Mouse (Mus musculus) kidney, embryonic 14.5 days (tissue): Measurements from ENCODE around the gene Plppr1. TPM values are rescaled to one million over a fixed set of nuclear protein-coding genes. Genes with fewer than 3 reads are reported as not detected.
"Not testable (repeated sequence)": the region's sequence is repeated elsewhere in the genome, so short reads cannot be mapped to it uniquely, and the experiment has no call there.

ENCODE experiments used
- ATAC-seq: fragments of 200-750 bp; cut with Nextera tagmentation; 2 replicates; pipeline ENCODE4 v1.8.0; 2017; ENCODE audit warnings: moderate number of reproducible peaks, mild to moderate bottlenecking, moderate TSS enrichment, moderate library complexity; ENCODE audit not compliant: low FRiP score, low TSS enrichment
- H3K27ac ChIP-seq: fragments of 300-500 bp; sonication (generic); 2 replicates; pipeline ENCODE4 v1.5.1; 2014; ENCODE audit warnings: low read depth, mild to moderate bottlenecking, low read length, moderate library complexity, mixed read lengths
- H3K27me3 ChIP-seq: fragments of 300-500 bp; sonication (generic); 2 replicates; pipeline ENCODE4 v1.6.1; 2014; ENCODE audit warnings: mild to moderate bottlenecking, low read length; ENCODE audit not compliant: control insufficient read depth, insufficient read depth
- H3K36me3 ChIP-seq: fragments of 300-500 bp; sonication (generic); 2 replicates; pipeline ENCODE4 v1.6.1; 2014; ENCODE audit warnings: low read length, mixed read lengths; ENCODE audit not compliant: control insufficient read depth, insufficient read depth
- H3K4me1 ChIP-seq: fragments of 300-500 bp; sonication (generic); 2 replicates; pipeline ENCODE4 v1.6.1; 2014; ENCODE audit warnings: low read length, mixed read lengths; ENCODE audit not compliant: control insufficient read depth, insufficient read depth
- H3K4me2 ChIP-seq: fragments of 300-500 bp; sonication (generic); replicated peaks from 2 replicates; pipeline ENCODE4 v1.6.1; 2014; ENCODE audit warnings: low read depth, mild to moderate bottlenecking, low read length
- H3K4me3 ChIP-seq: fragments of 300-500 bp; sonication (generic); 2 replicates; pipeline ENCODE4 v1.5.1; 2014; ENCODE audit warnings: mild to moderate bottlenecking, low read length
- H3K9ac ChIP-seq: fragments of 300-500 bp; sonication (generic); 2 replicates; pipeline ENCODE4 v1.6.1; 2014; ENCODE audit warnings: low read depth, mild to moderate bottlenecking, low read length, moderate library complexity
- H3K9me3 ChIP-seq: fragments of 300-500 bp; sonication (generic); 2 replicates; pipeline ENCODE4 v1.6.1; 2016; ENCODE audit warnings: low read length; ENCODE audit not compliant: control insufficient read depth
- WGBS: fragments of 180-500 bp; shearing (Covaris S2); extraction: QIAGEN DNeasy Blood & Tissue Kit; methylation state at CpG from one replicate; pipeline ENCODE4 v1.1.7; 2014; 5-methylcytosine and 5-hydroxymethylcytosine counted together
- polyA plus RNA-seq: library from polyadenylated mRNA; unstranded; fragments of >200 nt; fragmentation: Nextera tagmentation; extraction: Ambion mirVana; gene quantifications from 2 replicates; pipeline ENCODE4 v1.2.1, GENCODE M21; 2014

Plppr1 gene
- polyA plus RNA-seq, 1 experiment from 2014 or later = 4.5 TPM

DNA sequence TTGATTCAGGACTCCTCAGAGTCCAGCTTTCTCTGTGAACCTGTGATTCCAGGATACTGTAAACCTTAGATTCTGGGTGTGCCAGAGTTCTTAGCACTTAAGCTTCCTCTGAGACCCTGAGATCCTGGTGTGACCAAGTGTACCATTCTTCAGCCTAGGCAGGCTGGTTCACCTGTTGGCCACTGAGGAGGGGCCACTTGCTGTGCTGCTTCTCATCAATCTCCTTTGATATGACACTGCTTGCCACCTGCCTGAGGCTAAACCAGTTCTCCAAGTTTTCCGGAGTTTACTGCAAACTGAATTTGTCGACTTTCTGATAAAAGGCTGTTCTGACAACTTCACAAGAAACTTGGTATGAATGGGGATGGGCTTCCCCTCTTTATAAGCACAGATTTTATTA is 298.0 kb downstream of the Plppr1 start:
- ATAC-seq = no peak
- Histone ChIP-seq H3K36me3 (no peaks in the 10 kb centered on the region), H3K9me3 (peaks cover 4% of the 10 kb centered on the region; the same call in 1 of the 2 replicates), H3K27me3 (no peaks in the 10 kb centered on the region), H3K4me2 (no peak overlapping the region), H3K27ac (no peak overlapping the region), H3K9ac (no peak overlapping the region), H3K4me3 (no peak overlapping the region), H3K4me1 (no peaks in the 10 kb centered on the region)
- 71% methylated on average over 2 of the region's 2 CpGs for WGBS

DNA sequence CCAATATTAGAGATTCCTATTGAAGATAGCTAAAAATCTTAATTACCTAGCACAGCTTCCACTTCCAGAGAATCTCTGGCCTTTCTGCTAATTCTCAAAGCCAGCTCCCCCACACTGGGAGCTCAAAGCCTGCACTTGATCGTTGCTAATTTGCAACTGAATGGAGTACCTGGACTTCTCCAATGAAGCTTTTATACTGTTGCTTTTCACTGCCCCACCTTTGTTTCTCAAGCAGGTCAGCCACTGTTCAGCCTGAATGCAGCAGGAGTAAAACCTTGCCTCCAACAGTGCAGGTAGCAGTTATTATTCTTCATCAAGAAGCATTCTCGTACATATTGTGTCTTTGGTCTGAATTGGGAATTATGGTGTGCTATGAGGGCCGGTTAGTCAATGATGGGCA is 309.0 kb downstream of the Plppr1 start:
- not testable (repeated sequence) for H3K36me3 ChIP-seq, H3K4me3 ChIP-seq, ATAC-seq, H3K27me3 ChIP-seq, H3K27ac ChIP-seq, H3K9ac ChIP-seq, H3K4me2 ChIP-seq, H3K4me1 ChIP-seq
- peaks cover 11% of the 10 kb centered on the region; the same call in 1 of the 2 replicates for H3K9me3 ChIP-seq
- WGBS = 92% methylated on average over 3 of the region's 3 CpGs

- H3K36me3 ChIP-seq, H3K9me3 ChIP-seq, H3K27me3 ChIP-seq, H3K4me3 ChIP-seq, ATAC-seq, H3K4me1 ChIP-seq, H3K9ac ChIP-seq, H3K27ac ChIP-seq, H3K4me2 ChIP-seq: not testable (repeated sequence)
- WGBS = 74% methylated on average over 2 of the region's 2 CpGs
Measured at GRCm38 (mm10) chr4:49383576-49384318, 324.7 kb downstream of the Plppr1 start.

DNA sequence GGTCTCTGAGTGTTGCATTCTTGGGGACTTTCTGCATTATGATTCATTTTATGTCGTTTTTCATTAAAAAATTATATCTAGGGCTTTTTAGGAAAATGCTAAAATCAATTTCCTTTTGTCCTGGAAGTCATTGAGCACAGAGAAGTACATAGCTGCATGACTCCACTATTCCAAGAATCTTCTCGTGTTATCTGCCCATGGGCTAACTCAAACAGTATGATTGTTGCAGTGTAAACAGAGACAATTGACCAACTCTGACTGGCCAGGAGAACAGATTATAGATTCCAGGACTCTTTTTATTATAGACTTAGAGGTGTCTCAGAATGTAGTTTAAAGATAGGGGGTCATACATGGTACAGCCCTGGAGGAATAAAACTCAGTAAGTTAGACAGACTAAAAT is 327.8 kb downstream of the Plppr1 start:
- no peaks in the 10 kb centered on the region for H3K9me3 ChIP-seq
- no peaks in the 10 kb centered on the region for H3K4me1 ChIP-seq
- 60% methylated on average over 2 of the region's 2 CpGs for WGBS
- H3K27ac ChIP-seq = no peak overlapping the region
- H3K4me2 ChIP-seq = no peak overlapping the region
- no peak for ATAC-seq
- no peaks in the 10 kb centered on the region for H3K27me3 ChIP-seq
- no peaks in the 10 kb centered on the region for H3K36me3 ChIP-seq
- H3K9ac ChIP-seq = no peak overlapping the region
- no peak overlapping the region for H3K4me3 ChIP-seq
